Mouse (Mus musculus) neural tube, embryonic 12.5 days (tissue): ENCODE results near the gene Tmem198. TPM values are rescaled to one million over a fixed set of nuclear protein-coding genes. Genes with fewer than 3 reads are reported as not detected.

Experiments
- ATAC-seq: fragments of 200-750 bp; cut with Nextera tagmentation; 2 replicates; pipeline ENCODE4 v1.8.0; 2017; ENCODE audit warnings: low read depth, mild to moderate bottlenecking, moderate TSS enrichment, moderate library complexity; ENCODE audit not compliant: low FRiP score
- H3K27ac ChIP-seq: fragments of 300-500 bp; sonication (generic); 2 replicates; pipeline ENCODE4 v1.5.1; 2016
- H3K27me3 ChIP-seq: fragments of 300-500 bp; sonication (generic); replicated peaks from 2 replicates; pipeline ENCODE4 v1.6.1; 2016; ENCODE audit warnings: mild to moderate bottlenecking
- H3K36me3 ChIP-seq: fragments of 300-500 bp; sonication (generic); 2 replicates; pipeline ENCODE4 v1.6.1; 2016; ENCODE audit warnings: mild to moderate bottlenecking
- H3K4me1 ChIP-seq: fragments of 300-500 bp; sonication (generic); 2 replicates; pipeline ENCODE4 v1.6.1; 2016
- H3K4me2 ChIP-seq: fragments of 300-500 bp; sonication (generic); replicated peaks from 2 replicates; pipeline ENCODE4 v1.6.1; 2016; ENCODE audit warnings: mild to moderate bottlenecking
- H3K4me3 ChIP-seq: fragments of 300-500 bp; sonication (generic); 2 replicates; pipeline ENCODE4 v1.5.1; 2016
- H3K9ac ChIP-seq: fragments of 300-500 bp; sonication (generic); 2 replicates; pipeline ENCODE4 v1.6.1; 2016; ENCODE audit warnings: mild to moderate bottlenecking
- H3K9me3 ChIP-seq: fragments of 300-500 bp; sonication (generic); 2 replicates; pipeline ENCODE4 v1.6.1; 2016; ENCODE audit warnings: mild to moderate bottlenecking
- WGBS: fragments of 180-500 bp; shearing (Covaris S2); methylation state at CpG from one replicate; pipeline ENCODE4 v1.1.7; 2016; 5-methylcytosine and 5-hydroxymethylcytosine counted together
- polyA plus RNA-seq: library from polyadenylated mRNA; unstranded; fragments of >200 nt; fragmentation: Nextera tagmentation; extraction: Ambion mirVana; gene quantifications from 2 replicates; pipeline ENCODE4 v1.2.1, GENCODE M21; 2016

The Tmem198 gene
- polyA plus RNA-seq, 1 experiment from 2014 or later = 28.9 TPM

GRCm38 (mm10) chr1:75477264-75477965 is 1.9 kb upstream of the Tmem198 start:
- H3K27me3 ChIP-seq = peaks cover 3% of the 10 kb centered on the region
- H3K27ac ChIP-seq = no peak overlapping the region
- peaks cover 45% of the 10 kb centered on the region for H3K36me3 ChIP-seq
- no peak overlapping the region for H3K9ac ChIP-seq
- peak overlapping the region; percentile 93 for H3K4me2 ChIP-seq
- H3K4me3 ChIP-seq = peak overlapping the region; percentile 18
- no peak for ATAC-seq
- H3K4me1 ChIP-seq = peaks cover 36% of the 10 kb centered on the region
- H3K9me3 ChIP-seq = no peaks in the 10 kb centered on the region
- WGBS = 13% methylated on average over 35 of the region's 35 CpGs

- 53% methylated on average over 3 of the region's 3 CpGs for WGBS
- Histone ChIP-seq H3K9ac (peak overlapping the region; percentile 80; the same call in 1 of the 2 replicates), H3K4me3 (peak overlapping the region; percentile 84; the same call in 1 of the 2 replicates), H3K27ac (no peak overlapping the region), H3K36me3 (peaks cover 45% of the 10 kb centered on the region), H3K9me3 (no peaks in the 10 kb centered on the region), H3K4me1 (peaks cover 36% of the 10 kb centered on the region), H3K27me3 (peaks cover 9% of the 10 kb centered on the region), H3K4me2 (peak overlapping the region; percentile 93)
- ATAC-seq = no peak
Measured at GRCm38 (mm10) chr1:75477966-75478290, 1.4 kb upstream of the Tmem198 start.

- under 1% methylated on average over 21 of the region's 25 CpGs for WGBS
- Histone ChIP-seq H3K4me2 (peak overlapping the region; percentile 93), H3K27ac (peak overlapping the region; percentile 69), H3K36me3 (peaks cover 40% of the 10 kb centered on the region), H3K27me3 (peaks cover 14% of the 10 kb centered on the region), H3K9ac (peak overlapping the region; percentile 80), H3K4me1 (peaks cover 36% of the 10 kb centered on the region), H3K9me3 (no peaks in the 10 kb centered on the region), H3K4me3 (peak overlapping the region; percentile 84)
- ATAC-seq = no peak; the same call in 1 of the 2 replicates
Measured at GRCm38 (mm10) chr1:75478497-75478896, 835 bp upstream of the Tmem198 start.

DNA sequence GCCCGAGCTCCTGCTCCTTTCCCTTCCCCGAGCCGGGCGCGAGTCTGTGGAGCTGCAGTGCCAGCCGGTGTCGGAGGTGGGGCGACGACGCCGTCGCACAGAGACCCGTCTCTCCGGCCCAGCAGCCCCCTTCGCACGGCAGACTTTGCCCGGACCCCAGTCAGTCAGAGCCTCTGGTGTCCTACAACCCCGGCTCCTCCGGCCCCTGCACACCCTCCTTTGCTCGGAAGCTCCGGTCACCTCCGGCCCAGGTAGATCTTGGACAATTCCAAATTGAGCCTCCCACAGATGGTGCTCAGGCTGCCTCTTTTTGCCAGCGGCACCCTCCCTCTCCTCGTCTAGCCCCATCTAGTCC is 280 bp downstream of the Tmem198 start:
- ATAC-seq = no peak

DNA sequence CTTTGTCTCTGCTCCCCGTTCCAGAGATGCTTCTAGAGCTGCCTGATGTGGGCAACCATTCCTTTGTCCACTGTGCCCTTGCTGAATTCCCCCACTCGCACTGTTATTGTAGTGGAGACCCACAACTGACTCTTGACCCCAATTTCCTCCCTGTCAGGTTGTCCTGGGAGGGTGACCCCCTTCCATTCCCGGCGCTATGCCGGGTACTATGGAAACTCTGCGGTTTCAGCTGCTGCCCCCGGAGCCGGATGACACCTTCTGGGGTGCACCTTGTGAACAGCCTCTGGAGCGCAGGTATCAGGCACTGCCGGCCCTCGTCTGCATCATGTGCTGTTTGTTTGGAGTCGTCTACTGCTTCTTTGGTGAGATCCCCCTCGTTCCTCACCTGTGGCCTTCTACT is 704 bp downstream of the Tmem198 start:
- H3K4me1 ChIP-seq = peaks cover 36% of the 10 kb centered on the region
- H3K9me3 ChIP-seq = no peaks in the 10 kb centered on the region
- WGBS = 23% methylated on average over 13 of the region's 13 CpGs
- H3K36me3 ChIP-seq = peaks cover 34% of the 10 kb centered on the region
- 0 out of 2 replicates have a peak overlapping the region, but pooled peaks have one; percentile 69 for H3K27ac ChIP-seq
- peak overlapping the region; percentile 80 for H3K9ac ChIP-seq
- H3K27me3 ChIP-seq = peaks cover 26% of the 10 kb centered on the region
- no peak for ATAC-seq
- peak overlapping the region; percentile 84 for H3K4me3 ChIP-seq
- H3K4me2 ChIP-seq = peak overlapping the region; percentile 93

More for the DNA sequence above, 280 bp downstream of the Tmem198 start:
- peak overlapping the region; percentile 84 for H3K4me3 ChIP-seq
- H3K27me3 ChIP-seq = peaks cover 22% of the 10 kb centered on the region
- WGBS = under 1% methylated on average over 24 of the region's 24 CpGs
- H3K36me3 ChIP-seq = peaks cover 34% of the 10 kb centered on the region
- peaks cover 36% of the 10 kb centered on the region for H3K4me1 ChIP-seq
- H3K9me3 ChIP-seq = no peaks in the 10 kb centered on the region
- peak overlapping the region; percentile 69; the same call in 1 of the 2 replicates for H3K27ac ChIP-seq
- H3K4me2 ChIP-seq = peak overlapping the region; percentile 93
- H3K9ac ChIP-seq = peak overlapping the region; percentile 80

DNA sequence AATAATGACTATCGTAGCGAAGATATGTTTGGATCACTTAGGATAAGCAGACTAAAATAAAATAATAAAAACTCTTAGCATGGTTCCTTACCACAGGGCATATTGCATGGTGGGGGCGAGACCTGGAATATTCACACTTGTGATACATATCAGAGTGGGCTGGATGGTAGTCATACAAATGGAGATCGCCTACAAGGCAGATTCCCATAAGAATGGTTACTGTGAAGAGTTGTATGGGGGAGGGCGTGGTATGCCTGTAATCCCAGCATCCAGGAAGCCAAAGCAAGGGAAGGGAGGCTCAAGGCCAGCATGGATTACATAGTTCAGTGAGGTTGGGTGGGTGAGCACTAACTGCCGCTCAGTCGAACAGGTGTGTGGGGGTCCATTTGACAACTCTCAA is 1.4 kb downstream of the Tmem198 start:
- Histone ChIP-seq H3K4me3 (peak overlapping the region; percentile 84; the same call in 1 of the 2 replicates), H3K4me1 (peaks cover 36% of the 10 kb centered on the region), H3K36me3 (peaks cover 32% of the 10 kb centered on the region), H3K27ac (no peak overlapping the region), H3K27me3 (peaks cover 33% of the 10 kb centered on the region), H3K9me3 (no peaks in the 10 kb centered on the region), H3K4me2 (peak overlapping the region; percentile 93), H3K9ac (no peak overlapping the region)
- ATAC-seq = no peak
- 79% methylated on average over 7 of the region's 7 CpGs for WGBS

GRCm38 (mm10) chr1:75486561-75486960 is 7.2 kb downstream of the Tmem198 start:
- Histone ChIP-seq H3K4me3 (no peak overlapping the region), H3K9ac (no peak overlapping the region), H3K27me3 (peaks cover 79% of the 10 kb centered on the region), H3K36me3 (peaks cover 28% of the 10 kb centered on the region), H3K9me3 (no peaks in the 10 kb centered on the region), H3K4me2 (peak overlapping the region; percentile 88), H3K27ac (no peak overlapping the region), H3K4me1 (peaks cover 19% of the 10 kb centered on the region)
- WGBS = 4% methylated on average over 24 of the region's 24 CpGs
- ATAC-seq = 0 out of 2 replicates have a peak, but pooled peaks have one; percentile 15

DNA sequence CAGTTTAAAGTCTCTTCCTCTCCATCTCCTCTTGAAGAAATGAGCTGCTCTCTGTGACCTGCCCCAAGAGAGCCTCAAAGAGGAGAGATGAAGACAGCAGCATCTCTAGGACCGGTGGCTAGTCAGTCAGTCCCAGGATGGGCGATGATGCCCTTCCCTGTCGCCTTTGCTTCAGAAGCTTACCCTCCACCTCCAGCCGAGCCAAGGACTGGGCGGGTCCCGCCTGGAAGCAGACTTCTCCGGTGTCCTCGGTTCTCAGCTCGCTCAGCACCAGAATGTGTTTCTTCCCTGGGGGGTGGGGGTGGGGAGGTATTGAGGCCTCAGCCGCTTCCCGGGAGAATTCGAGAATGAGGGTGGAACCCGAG is 7.7 kb downstream of the Tmem198 start:
- peak overlapping the region; percentile 42 for H3K4me3 ChIP-seq
- peaks cover 19% of the 10 kb centered on the region for H3K4me1 ChIP-seq
- H3K36me3 ChIP-seq = peaks cover 28% of the 10 kb centered on the region
- H3K27ac ChIP-seq = no peak overlapping the region
- 1% methylated on average over 13 of the region's 13 CpGs for WGBS
- no peaks in the 10 kb centered on the region for H3K9me3 ChIP-seq
- 0 out of 2 replicates have a peak, but pooled peaks have one; percentile 14 for ATAC-seq
- peak overlapping the region; percentile 88 for H3K4me2 ChIP-seq
- peak overlapping the region; percentile 44; the same call in 1 of the 2 replicates for H3K9ac ChIP-seq
- H3K27me3 ChIP-seq = peaks cover 79% of the 10 kb centered on the region

- H3K9ac ChIP-seq = peak overlapping the region; percentile 44
- no peaks in the 10 kb centered on the region for H3K9me3 ChIP-seq
- peaks cover 76% of the 10 kb centered on the region for H3K27me3 ChIP-seq
- peaks cover 25% of the 10 kb centered on the region for H3K36me3 ChIP-seq
- H3K4me2 ChIP-seq = peak overlapping the region; percentile 88
- H3K4me1 ChIP-seq = peaks cover 19% of the 10 kb centered on the region
- H3K27ac ChIP-seq = no peak overlapping the region
- under 1% methylated on average over 62 of the region's 62 CpGs for WGBS
- H3K4me3 ChIP-seq = peak overlapping the region; percentile 42
- peak; percentile 51 for ATAC-seq
Measured at GRCm38 (mm10) chr1:75487405-75488161, 8.3 kb downstream of the Tmem198 start.

DNA sequence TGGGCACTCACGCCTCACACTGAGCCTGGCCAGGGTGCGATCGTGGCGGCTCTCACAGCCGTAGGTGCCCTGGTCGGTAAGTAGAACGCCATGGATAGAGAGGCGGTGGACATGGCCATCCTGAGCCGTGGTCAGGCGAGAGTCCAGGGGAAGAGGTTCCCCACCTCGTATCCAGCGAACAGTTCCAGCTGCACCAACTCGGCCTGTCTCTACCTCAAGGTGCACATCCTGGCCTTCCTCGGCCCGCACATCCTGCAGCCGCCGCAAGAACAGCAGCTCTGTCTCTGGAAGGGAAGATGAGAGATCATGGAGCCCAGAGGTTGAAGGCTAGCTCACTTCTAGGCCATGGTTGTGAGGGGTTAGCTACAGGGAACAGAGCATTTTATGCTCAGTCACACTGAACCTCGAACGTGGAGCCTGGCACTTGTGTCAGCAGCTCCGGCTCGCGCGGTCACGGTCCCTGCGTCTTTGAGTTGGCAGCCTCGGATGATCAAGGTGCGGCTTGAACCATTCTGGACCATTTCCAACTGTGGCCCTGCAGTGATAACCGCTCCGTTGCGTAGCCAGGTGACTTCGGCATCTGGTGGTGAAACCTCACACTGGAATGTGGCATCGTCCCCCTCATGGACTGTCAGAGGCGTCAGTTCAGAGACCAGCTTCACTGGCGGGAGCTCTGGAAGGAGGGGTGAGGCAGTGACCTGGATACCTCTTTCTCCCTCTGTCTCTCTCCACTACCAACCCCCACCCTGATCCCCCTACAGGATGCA is 11.6 kb downstream of the Tmem198 start:
- peaks cover 49% of the 10 kb centered on the region for H3K27me3 ChIP-seq
- H3K4me1 ChIP-seq = peaks cover 19% of the 10 kb centered on the region
- H3K9me3 ChIP-seq = no peaks in the 10 kb centered on the region
- H3K9ac ChIP-seq = no peak overlapping the region
- no peak overlapping the region for H3K27ac ChIP-seq
- no peak overlapping the region for H3K4me2 ChIP-seq
- H3K36me3 ChIP-seq = peaks cover 6% of the 10 kb centered on the region; the same call in 1 of the 2 replicates
- no peak for ATAC-seq
- no peak overlapping the region for H3K4me3 ChIP-seq
- 84% methylated on average over 34 of the region's 34 CpGs for WGBS

DNA sequence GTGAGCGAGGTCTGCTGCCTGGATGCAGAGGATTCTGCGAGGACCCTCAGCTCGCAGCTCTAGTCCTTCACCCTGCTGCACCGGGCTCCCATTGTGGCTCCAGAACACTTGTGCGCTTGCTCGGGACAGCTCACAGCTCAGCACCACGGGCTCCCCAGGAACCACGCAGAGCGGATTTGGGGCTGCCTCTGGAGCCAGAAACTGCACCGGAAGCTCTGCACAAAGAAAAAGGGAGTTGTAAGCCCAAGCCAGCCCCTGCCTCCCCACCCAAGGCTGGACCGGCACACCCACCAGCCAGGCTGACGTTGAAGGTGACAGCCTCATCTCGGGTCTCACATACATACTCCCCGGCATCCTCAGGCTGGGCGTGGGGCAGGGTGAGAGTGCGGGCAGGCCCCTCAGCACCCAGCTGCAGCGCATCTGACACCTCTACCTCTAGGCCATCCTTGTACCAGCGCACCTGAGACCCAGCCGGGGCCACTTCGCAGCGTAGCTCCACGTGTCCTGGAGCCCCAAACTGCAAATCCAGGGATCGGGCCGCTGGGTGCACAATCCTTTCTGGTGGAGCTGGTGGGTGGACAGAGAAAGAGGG is 13.3 kb downstream of the Tmem198 start:
- Histone ChIP-seq H3K9me3 (no peaks in the 10 kb centered on the region), H3K4me2 (no peak overlapping the region), H3K9ac (no peak overlapping the region), H3K4me3 (no peak overlapping the region), H3K27ac (no peak overlapping the region), H3K36me3 (peaks cover 13% of the 10 kb centered on the region; the same call in 1 of the 2 replicates), H3K27me3 (peaks cover 33% of the 10 kb centered on the region), H3K4me1 (peaks cover 6% of the 10 kb centered on the region)
- WGBS = 38% methylated on average over 24 of the region's 24 CpGs
- ATAC-seq = no peak
